Mouse (Mus musculus): ENCODE results near the gene Pcbp4.

Pcbp4 gene

DNA sequence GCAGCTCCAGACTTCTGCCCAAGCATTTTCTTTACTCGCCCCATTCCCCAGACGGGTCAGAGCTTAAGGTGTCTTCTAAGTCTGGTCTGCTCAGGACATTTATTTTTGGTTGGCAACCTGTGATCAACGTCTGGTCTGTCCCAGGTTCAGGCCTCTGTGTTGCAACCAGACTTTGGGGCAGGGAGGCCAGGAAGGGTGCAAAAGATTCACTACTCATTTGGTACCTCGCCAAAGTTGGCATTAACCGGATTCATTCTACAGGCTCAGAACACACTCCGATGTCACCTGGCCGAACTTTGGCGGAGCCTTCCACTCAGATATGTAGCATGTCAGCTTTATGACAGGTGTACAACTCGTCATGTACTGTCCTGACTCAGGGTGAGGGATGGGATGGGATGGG is 5.1 kb upstream of the Pcbp4 start:
- no peak for DNase-seq

DNA sequence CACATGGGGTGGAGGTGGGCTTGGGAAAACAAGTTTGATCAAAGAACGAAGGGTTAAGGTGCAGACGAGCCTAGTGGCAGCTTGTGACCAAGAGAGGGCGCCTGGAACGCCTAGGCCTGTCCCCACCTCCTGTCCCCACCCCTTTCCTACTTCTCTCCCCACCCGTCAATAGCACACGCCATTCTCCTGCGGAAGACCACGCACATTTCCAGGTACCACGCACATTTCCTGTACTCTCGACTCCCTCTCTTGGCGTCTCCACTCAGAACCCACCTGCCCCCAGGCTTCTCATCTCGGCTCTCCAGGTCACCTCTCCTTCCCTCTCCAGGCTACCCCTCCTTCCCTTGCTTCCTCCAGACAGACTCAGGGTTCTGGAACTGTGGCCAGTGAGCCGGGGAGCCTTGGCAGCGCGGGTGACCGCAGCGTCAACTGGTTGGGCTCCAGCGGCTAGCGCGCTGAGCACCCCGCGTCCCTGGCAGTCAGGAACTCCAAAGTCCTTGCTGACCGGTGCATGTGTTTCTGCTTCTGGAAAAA is 4.5 kb upstream of the Pcbp4 start:
- DNase-seq, result peak; percentile 81

DNA sequence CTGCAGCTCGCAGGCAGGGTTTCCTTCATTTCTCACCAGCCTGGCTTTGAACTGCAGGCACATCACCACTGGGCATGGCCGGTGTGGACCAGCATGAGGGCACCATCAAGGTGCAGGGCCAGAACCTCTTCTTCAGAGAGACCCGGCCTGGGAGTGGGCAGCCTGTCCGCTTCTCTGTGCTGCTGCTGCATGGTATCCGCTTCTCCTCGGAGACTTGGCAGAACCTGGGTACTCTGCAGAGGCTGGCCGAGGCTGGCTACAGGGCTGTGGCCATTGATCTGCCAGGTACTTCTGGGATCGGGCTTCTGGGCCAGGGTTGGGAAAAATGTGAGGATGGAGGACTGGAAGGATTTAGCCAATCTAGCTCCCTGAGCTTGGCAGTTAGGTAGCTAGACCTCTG is 3.1 kb upstream of the Pcbp4 start:
- no peak for DNase-seq

DNA sequence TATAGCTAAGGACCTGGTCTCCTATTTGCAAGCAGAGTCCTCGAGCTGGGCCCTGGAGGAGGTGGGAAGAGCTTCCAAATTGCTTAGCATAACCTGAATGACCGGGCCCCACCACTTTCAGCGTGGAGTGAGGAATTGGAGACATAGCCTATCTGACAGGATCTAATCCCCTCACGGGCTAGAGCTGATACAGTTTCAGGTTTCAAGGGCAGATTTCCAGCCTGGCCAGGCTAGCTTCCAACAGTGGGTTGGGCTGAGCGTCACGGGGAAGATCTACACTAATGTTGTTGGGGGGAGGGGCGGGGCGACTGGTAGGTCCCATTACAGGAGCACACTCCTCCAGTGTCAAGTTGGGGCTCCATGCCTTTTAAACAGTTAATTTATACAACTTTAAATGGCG is 2.4 kb upstream of the Pcbp4 start:
- no peak for DNase-seq

DNA sequence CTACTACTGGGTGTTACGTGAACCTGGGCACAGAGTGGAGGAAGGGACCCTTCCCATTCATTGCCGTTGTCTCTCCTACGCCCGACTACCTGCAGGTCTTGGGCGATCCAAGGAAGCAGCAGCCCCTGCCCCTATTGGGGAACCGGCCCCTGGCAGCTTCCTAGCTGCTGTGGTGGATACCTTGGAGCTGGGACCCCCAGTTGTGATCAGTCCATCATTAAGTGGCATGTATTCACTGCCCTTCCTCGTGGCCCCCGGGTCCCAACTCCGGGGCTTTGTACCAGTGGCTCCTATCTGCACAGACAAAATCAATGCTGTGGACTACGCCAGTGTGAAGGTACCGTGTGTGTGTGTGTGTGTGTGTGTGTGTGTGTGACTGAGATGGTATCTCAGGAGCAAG is 1.8 kb upstream of the Pcbp4 start:
- DNase-seq, result no peak

DNA sequence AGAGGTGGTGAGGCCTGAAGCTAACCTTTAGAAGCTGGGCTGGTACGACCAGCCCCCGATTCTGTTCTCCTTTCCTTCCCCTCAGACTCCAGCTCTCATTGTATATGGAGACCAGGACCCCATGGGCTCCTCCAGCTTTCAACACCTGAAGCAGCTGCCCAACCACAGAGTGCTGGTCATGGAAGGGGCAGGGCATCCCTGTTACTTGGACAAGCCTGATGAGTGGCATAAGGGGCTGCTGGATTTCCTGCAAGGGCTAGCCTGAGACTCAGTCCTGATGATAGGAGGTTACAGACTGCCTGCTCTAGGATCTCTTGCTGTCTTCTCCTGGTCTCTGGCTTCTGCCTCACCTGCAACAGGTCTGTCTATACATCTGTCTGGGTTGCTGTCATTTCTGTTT is 1.2 kb upstream of the Pcbp4 start:
- DNase-seq, result no peak

DNA sequence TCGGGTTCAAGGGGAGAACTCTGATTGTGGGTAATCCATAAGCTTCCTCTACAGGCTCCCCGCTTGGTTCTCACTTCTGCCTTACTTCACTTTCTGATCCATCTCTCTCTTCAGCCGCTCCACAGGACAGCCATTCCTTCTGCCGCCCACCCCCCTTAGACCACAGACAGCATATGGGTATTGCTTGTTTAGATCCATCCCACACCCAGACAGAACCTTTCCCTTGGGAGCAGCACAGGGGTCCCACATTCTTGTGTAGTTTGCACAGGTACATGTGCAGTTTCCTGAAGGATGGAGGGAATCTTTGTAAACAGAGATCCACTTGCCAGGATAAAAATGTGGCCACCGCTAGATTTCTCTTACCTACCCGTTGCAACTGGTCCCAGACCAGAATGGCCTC is 740 bp upstream of the Pcbp4 start:
- no peak for DNase-seq

DNA sequence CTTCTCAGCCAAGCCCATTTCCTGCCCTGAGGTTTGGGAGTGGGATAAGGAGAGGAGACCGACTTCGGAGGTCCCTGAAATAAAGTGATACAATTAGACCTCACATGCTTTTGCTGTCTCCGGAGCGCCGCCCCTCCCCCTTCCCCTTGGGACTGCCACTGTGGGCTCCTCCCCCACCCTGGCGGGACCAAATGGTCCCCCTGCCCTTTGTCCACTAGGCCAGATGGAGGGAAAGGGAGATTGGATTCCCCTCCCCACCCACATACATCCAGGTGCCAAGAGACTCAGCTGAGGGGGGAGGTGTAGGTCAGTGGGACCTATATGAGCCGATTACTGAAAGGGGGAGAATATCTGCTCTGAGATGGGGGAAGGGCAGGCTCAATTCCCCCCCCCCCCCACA is 270 bp upstream of the Pcbp4 start:
- no peak for DNase-seq

DNA sequence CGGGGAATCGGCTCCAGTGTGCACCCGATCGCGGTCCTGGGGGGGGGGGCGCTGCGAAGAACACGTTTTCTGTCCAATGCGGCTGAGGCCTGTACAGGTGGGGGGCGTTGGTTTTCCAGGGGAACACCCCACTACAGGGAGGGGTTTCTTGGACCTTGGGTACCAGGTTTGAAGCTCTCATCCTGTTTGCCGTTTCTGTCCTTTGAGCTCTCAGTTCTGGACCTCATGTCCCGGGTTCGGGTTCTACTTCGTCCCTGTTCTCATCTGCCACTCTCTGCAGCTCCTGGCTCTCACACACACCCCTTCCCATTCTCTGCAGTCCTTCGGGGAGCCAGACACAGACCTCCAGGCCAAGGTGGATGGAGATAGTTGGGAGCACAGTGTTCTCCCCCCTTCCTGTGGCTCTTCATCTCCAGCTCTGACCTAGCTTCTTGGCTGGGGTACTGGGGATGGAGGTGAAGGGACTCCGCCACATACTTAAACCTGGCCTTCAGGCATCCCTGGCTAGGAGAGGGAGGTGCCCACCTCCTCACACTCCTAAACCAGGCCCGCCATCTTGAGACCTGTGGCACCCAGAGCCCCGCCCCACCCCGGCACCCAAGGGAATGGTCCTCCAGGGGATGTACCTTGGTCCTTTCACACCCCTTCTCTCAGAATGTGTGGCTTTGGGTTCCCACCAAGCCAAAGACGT is 1.1 kb downstream of the Pcbp4 start:
- no peak for DNase-seq

DNA sequence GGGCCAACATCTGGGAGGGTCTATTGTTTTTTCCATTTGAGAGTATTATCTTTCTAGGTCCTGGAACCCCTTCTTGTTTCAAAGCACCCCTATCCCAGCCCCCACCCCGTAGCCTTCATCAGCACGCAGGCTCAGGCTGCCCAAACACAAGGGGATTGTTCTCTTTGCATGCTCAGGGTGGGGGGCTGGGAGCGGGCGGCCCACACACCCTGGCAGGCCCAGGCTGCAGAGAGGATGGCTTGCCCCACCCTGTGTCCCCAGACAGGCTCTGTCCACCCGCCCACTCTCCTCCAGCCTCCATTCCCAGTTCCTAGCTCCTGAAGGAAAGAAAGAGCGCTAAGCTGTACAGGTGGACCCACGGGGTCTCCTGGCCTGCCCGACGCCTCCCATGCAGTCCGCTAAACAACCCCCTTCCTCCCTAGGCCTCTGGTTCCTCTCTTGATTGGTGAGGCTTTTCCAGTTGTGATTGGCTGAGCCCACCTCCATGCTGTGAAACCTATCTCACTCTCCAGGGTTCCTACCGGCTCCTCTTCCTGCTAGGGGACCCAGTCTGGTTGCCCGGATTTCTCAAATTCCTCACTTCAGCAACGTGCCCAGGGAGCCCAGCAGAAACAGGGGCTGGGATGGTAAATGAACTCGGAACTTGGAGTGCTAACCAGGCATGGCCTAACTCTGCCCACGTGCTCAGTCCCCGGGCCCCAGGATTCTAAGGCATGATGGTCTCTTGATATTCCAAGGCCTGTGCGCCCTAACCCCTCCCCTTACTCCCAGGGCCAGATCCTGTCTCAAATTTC is 2.0 kb downstream of the Pcbp4 start:
- DNase-seq, result peak; percentile 64

DNA sequence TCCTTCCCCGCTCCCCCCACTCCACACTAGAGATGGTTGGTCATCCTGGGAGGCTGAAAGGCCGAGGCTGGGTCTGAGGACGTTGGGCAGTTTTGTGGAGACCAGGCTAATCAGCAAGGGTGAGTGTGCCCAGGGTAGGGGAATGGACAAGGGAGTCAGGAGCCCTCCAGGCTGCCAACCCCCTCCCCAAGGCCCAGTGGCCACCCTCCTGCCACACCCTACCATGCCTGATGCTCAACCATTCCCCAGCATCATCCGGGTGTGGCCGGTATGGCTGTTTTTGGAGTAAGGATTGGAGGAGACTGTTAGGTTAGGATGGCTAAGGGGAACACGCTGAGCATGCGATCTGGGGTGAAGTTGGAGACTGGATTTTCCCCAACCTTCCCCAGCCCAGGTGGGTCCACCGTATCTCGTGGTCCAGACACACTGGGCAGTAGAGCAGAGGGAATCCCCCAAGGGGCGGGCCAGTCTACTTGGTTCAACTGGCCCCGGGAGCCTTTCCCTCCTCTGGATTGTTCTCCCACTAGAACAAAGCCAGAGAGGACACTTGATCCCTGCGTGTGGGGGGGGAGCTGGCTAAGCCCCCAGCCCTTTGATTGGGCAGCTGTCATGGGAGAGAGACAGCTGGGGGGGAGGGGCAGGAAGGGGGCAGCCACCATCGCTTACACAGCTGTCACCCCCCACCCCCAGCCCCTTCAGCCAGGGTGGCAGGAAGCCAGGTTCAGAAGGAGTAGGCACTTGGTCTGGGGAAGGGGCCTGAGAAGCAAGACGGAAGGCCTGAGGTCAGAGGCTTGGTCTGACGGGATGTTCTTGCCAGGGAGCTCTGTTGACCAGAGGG is 3.5 kb downstream of the Pcbp4 start:
- no peak for DNase-seq

DNA sequence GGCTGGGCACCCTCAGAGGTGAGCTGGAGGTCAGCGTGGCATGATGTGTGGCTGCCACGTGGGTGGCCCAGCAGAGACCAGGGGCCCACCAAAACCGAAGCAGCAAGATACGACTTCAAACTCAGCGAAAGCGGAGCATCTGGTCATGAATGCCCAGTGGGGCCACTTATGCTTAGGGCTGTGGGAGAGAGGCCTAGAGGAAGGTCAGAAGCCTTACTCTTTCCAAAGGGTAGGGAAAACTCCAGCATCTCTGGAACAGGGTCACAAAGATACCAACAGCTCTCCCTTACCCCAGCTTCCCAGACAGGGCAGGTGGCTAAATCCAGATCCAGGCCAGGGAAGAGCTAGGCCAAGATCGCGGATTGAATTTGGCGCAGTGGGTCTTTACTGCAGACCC is 4.1 kb downstream of the Pcbp4 start:
- no peak for DNase-seq

DNA sequence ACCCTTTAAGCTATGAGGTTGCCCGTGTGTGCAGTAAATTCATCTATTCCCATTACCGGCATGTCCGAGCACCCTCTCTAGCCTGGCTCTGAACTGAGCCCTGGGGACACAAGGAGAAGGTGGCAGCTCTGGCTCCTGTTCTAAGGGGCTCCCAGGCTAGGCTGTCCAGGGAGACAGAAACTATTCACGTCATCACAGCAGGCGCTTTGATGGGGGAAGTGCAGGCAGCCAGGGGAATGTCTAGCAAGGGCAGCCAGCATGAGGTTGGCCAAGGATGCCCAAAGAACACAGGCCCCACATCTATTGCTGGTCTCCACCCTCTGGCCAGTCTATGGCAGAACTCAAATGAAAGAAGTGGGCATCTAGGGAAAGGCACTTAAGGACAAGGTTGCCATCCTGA is 4.8 kb downstream of the Pcbp4 start:
- no peak for DNase-seq

DNA sequence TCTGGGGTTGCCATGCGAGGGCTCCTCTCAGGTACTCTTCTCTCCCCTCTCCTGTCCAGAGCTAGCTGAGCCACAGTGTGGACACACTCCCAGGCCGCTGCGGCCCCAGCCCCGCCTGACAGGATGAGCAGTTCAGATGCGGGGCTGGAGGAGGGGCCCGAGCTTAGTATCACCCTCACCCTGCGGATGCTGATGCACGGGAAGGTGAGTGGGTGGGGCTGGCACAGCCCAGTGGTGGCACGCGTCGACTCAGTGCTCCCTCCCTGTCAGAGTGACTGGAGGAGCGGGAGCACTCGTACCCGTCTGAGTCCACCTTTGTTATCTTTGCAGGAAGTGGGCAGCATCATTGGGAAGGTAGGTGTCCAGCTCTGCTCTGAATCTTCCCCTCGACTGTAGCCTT is 6.9 kb downstream of the Pcbp4 start:
- no peak for DNase-seq

DNA sequence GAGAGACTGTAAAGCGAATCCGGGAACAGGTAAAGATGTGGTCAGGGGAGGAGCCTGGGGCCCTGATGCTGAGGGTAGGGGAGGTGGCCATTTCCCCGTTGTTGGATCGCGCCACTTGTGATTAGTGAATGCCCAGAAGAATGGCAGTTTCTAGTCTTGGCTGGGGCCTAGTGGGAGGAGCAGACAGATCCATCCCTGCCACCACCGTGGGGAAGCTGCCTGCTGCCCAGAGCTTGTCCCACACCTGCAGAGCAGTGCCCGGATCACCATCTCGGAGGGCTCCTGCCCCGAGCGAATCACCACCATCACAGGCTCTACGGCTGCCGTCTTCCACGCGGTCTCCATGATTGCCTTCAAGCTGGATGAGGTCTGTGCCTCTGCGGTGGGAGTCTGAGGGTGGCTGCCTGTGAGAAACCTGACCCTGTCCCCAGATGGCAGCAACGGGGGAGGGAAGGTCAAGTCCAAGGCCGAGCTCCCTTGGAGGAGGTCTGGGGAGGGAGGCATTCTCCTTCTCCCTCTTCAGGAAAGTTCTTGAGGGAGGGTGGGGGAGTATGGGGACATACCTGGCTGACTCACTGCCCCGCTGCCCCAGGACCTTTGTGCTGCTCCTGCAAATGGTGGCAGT is 7.4 kb downstream of the Pcbp4 start:
- DNase-seq, result no peak

DNA sequence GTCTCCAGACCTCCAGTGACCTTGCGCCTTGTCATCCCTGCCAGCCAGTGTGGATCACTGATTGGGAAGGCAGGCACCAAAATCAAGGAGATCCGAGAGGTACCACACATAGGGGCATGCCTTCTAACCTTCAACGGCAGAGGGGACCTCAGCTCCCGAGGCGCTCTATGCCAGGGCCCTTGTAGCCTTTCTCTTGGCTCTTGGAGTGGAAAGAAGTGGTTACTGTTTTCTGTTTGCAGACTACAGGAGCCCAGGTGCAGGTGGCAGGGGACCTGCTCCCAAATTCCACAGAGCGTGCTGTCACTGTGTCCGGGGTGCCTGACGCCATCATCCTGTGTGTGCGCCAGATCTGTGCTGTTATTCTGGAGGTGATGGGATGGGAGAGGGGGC is 7.9 kb downstream of the Pcbp4 start:
- no peak for DNase-seq

DNA sequence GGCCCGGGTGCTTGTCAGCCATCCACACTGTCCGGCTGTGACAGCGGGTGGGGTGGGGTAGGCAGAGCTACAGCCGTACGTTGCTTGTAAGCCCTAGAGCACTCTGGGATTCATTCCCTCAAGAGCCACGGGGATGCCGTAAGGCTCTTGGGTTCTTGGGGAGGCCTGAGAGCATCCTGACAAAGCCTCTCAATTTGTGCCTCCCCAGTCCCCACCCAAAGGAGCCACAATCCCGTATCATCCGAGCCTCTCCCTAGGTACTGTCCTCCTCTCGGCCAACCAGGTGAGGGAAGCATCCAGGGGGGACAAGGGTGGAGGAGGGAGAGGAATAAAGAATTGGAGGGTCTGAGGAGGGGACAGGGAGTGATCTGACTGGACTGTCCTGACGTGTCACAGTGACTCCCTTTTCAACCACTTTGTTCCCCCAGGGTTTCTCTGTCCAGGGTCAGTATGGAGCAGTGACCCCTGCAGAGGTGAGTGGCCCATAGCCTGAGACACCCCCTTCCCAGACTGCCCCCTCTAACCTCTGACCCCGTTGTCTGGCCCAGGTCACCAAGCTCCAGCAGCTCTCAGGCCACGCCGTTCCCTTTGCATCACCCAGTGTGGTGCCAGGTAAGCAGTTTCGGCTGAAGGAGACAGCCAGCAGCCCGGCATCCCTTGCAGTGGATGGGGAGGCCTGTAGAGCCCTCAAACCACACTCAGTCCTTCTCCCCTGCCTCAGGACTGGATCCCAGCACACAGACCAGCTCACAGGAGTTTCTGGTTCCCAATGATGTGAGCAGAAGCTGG is 8.7 kb downstream of the Pcbp4 start:
- DNase-seq, result no peak

DNA sequence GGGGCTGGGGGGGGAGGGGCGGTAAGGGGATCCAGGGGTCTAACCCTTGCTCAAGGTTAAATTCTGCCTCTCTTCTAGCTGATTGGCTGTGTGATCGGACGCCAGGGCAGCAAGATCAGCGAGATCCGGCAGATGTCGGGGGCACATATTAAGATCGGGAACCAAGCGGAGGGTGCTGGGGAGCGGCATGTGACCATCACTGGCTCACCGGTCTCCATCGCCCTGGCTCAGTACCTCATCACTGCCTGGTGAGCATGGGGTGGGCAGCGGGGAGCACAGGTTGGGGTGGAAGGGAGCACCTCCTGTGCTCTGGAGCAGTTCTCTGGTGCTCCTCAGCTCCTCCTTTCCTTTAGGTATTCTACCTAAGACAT is 9.3 kb downstream of the Pcbp4 start:
- DNase-seq, result no peak

DNA sequence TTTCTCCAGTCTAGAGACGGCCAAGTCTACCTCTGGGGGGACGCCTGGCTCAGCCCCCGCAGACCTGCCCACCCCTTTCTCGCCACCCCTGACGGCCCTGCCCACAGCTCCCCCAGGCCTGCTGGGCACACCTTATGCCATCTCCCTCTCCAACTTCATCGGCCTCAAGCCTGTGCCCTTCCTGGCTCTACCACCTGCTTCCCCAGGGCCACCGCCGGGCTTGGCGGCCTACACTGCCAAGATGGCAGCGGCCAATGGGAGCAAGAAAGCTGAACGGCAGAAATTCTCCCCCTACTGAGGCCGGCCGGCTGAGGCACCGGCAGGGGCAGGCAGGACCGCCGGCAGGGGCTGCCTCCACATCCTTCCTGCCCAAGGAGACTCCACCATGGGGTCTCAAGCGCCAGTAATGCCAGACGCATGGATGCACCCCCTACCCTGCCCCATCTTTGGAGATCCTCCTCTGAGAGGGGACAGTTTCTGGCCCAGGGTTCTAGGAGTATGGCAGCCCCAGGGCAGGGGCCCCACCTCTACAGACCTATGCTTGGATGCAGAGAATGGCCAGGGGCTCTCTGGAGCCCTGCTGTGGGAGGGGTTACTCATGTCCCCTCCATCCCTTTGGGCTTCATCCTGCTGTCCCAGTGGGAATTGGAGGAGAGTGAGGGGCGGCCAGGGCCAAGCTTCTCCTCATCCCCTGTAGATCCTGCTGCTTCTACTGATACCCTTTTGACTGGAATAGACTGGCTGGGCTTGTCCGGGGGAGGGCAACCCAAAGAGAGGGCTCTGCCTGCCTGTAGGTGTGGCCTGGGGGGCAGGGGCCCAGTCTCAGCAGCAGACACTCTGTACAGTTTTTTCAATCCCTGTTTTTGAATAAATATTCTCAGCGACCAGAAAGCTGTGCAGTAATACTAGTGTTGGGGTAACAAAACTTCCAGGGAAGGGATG is 10.3 kb downstream of the Pcbp4 start:
- no peak for DNase-seq

DNA sequence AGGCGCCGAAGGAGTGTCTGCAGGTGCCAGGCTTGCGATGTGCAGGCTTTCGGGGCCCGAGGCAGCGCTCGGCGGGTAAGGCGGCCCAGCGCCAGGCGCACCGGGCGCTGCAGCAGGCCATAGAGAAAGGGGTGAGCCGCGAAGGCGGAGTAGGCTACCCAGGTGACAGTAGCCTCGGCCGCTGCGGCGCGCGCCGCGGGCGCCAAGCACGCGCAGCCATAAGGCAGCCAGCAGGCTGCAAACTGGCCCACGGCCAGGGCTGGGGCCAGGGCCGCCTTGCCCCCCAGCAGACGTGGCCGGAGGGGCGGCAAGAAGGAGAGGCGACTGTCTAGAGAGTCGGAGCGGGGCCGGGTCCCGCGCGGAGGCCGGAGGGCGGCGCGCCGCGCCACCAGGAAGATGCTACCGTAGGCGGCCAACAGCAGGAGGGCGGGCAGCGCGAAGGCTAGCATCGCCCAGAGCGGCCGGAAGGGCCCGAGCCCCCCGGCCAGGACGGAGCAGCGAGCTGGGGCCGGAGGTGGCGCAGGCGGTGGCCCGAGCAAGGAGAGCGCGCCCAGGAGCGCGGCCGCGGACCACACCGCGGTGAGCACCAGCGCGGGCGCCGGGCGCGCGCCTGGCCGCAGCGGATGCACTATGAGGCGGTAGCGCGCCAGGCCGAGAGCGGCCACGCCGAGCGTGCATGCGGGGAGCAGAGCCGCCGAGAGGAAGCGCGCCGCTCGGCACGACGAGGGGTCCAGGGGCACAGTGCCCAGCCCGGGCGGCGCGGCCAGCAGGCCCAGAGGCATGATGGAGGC is 11.9 kb downstream of the Pcbp4 start:
- DNase-seq, result peak; percentile 84

All from right cerebral cortex, adult 18-20 months (tissue).